8 mouse cellular contexts compared by ENCODE assay signal in genomic region chr13:80709531-80710306, GRCm38 (mm10).
DNase-seq lines count a peak whose midpoint lies in the region; ATAC-seq lines count a peak whose summit lies in the region.

No protein-coding gene starts in this region.

- WGBS in heart, embryonic 13.5 days: 29% methylated on average over 9 of the region's 9 CpGs
- WGBS in embryonic facial prominence, embryonic 11.5 days: 30% methylated on average over 9 of the region's 9 CpGs

- no peak for DNase-seq in heart, postnatal 36 days
- peak; percentile 71 for DNase-seq in embryonic facial prominence, embryonic 11.5 days (ENCODE audit: low spot score)
- DNase-seq in left cerebral cortex, adult 18-20 months (ENCODE audit: low spot score in 2 of 2): peak; percentile 15 to 33
- peak; percentile 24 for DNase-seq in right cerebral cortex, adult 18-20 months
- DNase-seq in c-Kit-positive CD71-positive TER-119-positive erythroid progenitor cells, embryonic 14.5 days (ENCODE audit: low spot score): no peak
- DNase-seq in ovary, postnatal 36 days (ENCODE audit: low spot score): no peak

- no peak overlapping the region for H3K4me3 ChIP-seq in heart, embryonic 13.5 days
- H3K4me3 ChIP-seq in embryonic facial prominence, embryonic 11.5 days (ENCODE audit: low read depth, low read length): no peak overlapping the region

- no peak overlapping the region for H3K9ac ChIP-seq in heart, embryonic 13.5 days
- H3K9ac ChIP-seq in embryonic facial prominence, embryonic 11.5 days (replicated peaks; ENCODE audit: low read length): no peak overlapping the region

- H3K27ac ChIP-seq in heart, embryonic 13.5 days (replicated peaks): peak overlapping the region; percentile 38; the same call in 1 of the 2 replicates
- no peak overlapping the region for H3K27ac ChIP-seq in embryonic facial prominence, embryonic 11.5 days (replicated peaks; ENCODE audit: low read depth, low read length)

- intact Hi-C loops in heart, postnatal 36 days (cut with DNase I): no loop called here

- no peaks in the 10 kb centered on the region for H3K9me3 ChIP-seq in heart, embryonic 13.5 days
- no peaks in the 10 kb centered on the region for H3K9me3 ChIP-seq in embryonic facial prominence, embryonic 11.5 days (replicated peaks; ENCODE audit: control insufficient read depth, low read length)

- peaks cover 6% of the 10 kb centered on the region for H3K4me1 ChIP-seq in heart, embryonic 13.5 days
- H3K4me1 ChIP-seq in embryonic facial prominence, embryonic 11.5 days (ENCODE audit: control insufficient read depth, insufficient read depth, low read length): no peaks in the 10 kb centered on the region

- ATAC-seq in heart, embryonic 13.5 days (ENCODE audit: extremely low read depth, insufficient number of reproducible peaks, low FRiP score, low TSS enrichment): no peak
- peak; percentile 48 for ATAC-seq in embryonic facial prominence, embryonic 11.5 days (replicated peaks; ENCODE audit: insufficient number of reproducible peaks, low FRiP score, low TSS enrichment, low read depth)
- ATAC-seq in monocyte, adult 5-6 weeks (replicated peaks; ENCODE audit: insufficient number of reproducible peaks, low FRiP score, low TSS enrichment, poor library complexity, severe bottlenecking): no peak

- H3K36me3 ChIP-seq in heart, embryonic 13.5 days: no peaks in the 10 kb centered on the region
- no peaks in the 10 kb centered on the region for H3K36me3 ChIP-seq in embryonic facial prominence, embryonic 11.5 days (replicated peaks; ENCODE audit: control insufficient read depth, insufficient read depth, low read depth, low read length)

- H3K27me3 ChIP-seq in heart, embryonic 13.5 days (replicated peaks): no peaks in the 10 kb centered on the region
- no peaks in the 10 kb centered on the region for H3K27me3 ChIP-seq in embryonic facial prominence, embryonic 11.5 days (ENCODE audit: control insufficient read depth, insufficient read depth, low read length)

- H3K4me2 ChIP-seq in heart, embryonic 13.5 days: no peak overlapping the region
- H3K4me2 ChIP-seq in embryonic facial prominence, embryonic 11.5 days (ENCODE audit: low read depth, low read length): no peak overlapping the region

Comparison
In these comparisons a context has a peak if more than half of its experiments do, and no peak if none do; other contexts are left out.
1. DNase-seq: peak in embryonic facial prominence, embryonic 11.5 days (single experiment), left cerebral cortex, adult 18-20 months (2 of 2) and right cerebral cortex, adult 18-20 months (single experiment); none in heart, postnatal 36 days (0 of 2), c-Kit-positive CD71-positive TER-119-positive erythroid progenitor cells, embryonic 14.5 days (single experiment) and ovary, postnatal 36 days (single experiment).